Mouse (Mus musculus): ENCODE data around the gene Mettl27. TPM values are rescaled to one million over a fixed set of nuclear protein-coding genes. Genes with fewer than 3 reads are reported as not detected.

The Mettl27 gene
- polyA plus RNA-seq, 1 experiment, result 6.9 TPM

DNA sequence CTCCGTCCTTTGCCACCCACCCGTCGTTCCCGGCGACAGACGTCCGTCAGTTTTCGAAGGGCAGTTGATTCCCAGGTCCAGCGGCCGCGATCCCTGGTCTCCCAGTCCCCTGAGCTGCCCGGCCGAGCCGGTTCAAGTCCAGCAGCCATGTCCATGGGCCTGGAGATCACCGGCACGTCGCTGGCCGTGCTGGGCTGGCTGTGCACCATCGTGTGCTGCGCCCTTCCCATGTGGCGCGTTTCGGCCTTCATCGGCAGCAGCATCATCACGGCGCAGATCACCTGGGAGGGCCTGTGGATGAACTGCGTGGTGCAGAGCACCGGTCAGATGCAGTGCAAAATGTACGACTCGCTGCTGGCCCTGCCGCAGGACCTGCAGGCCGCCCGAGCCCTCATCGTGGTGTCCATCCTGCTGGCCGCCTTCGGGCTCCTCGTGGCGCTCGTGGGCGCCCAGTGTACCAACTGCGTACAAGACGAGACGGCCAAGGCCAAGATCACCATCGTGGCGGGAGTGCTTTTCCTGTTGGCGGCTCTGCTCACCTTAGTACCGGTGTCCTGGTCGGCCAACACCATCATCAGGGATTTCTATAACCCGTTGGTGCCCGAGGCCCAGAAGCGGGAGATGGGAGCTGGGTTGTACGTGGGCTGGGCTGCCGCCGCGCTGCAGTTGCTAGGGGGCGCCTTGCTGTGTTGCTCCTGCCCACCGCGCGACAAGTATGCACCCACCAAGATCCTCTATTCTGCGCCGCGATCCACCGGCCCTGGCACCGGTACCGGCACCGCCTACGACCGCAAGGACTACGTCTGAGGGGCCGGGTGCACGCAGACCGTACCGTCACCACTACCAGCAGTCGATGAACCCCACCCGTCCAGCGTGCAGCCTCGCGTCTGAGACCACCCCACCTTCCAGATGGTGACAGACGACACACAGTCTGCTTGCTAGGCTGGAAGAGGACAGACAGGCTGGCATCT, 54.4 kb downstream of the Mettl27 start:
- TF ChIP-seq POLR2A (IDR thresholded peaks at IDR 0.05; ENCODE audit: control insufficient read depth, low read depth, low read length), result no peak
- TF ChIP-seq CTCF (IDR thresholded peaks at IDR 0.05; ENCODE audit: control insufficient read depth, insufficient read depth, insufficient replicate concordance, low read depth, low read length), result no peak
- H3K27me3 ChIP-seq (ENCODE audit: control insufficient read depth, insufficient read depth, low read length), result peaks cover 3% of the 10 kb centered on the region; the same call in 1 of the 2 replicates
- H3K4me1 ChIP-seq (ENCODE audit: control insufficient read depth, insufficient read depth, low read length), result peaks cover 17% of the 10 kb centered on the region
- H3K4me3 ChIP-seq (ENCODE audit: control insufficient read depth, low read depth, low read length), result peak overlapping the region; percentile 50
- no peak overlapping the region for H3K27ac ChIP-seq (ENCODE audit: control insufficient read depth, insufficient read depth, low read depth, low read length)
- no peaks in the 10 kb centered on the region for H3K36me3 ChIP-seq (ENCODE audit: control insufficient read depth, insufficient read depth, low read length)

DNA sequence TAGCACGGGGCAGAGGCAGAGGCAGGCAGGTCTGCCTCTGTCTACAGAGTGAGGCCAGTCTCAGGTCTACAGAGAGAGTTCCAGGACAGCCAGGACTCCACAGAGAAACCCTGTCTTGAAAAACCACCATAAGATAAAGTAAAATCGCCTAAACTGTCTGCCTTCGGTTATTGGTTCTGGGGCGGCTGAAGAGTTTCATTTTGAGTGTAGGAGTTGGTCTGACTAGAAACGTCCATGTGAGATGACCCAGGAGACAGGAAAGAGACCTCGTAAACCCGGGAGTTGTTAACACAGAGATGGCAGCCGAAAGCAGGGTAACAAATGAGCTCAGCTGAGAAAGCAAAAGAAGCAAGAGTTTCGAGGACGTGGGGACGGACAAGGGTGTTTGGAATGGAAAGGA, 57.0 kb downstream of the Mettl27 start:
- H3K4me3 ChIP-seq (ENCODE audit: control insufficient read depth, low read depth, low read length), result no peak overlapping the region
- peaks cover 17% of the 10 kb centered on the region for H3K4me1 ChIP-seq (ENCODE audit: control insufficient read depth, insufficient read depth, low read length)
- no peaks in the 10 kb centered on the region for H3K36me3 ChIP-seq (ENCODE audit: control insufficient read depth, insufficient read depth, low read length)
- H3K27ac ChIP-seq (ENCODE audit: control insufficient read depth, insufficient read depth, low read depth, low read length), result no peak overlapping the region
- H3K27me3 ChIP-seq (ENCODE audit: control insufficient read depth, insufficient read depth, low read length), result peaks cover 3% of the 10 kb centered on the region; the same call in 1 of the 2 replicates
- TF ChIP-seq POLR2A (IDR thresholded peaks at IDR 0.05; ENCODE audit: control insufficient read depth, low read depth, low read length) (no peak), CTCF (IDR thresholded peaks at IDR 0.05; ENCODE audit: control insufficient read depth, insufficient read depth, insufficient replicate concordance, low read depth, low read length) (no peak)

DNA sequence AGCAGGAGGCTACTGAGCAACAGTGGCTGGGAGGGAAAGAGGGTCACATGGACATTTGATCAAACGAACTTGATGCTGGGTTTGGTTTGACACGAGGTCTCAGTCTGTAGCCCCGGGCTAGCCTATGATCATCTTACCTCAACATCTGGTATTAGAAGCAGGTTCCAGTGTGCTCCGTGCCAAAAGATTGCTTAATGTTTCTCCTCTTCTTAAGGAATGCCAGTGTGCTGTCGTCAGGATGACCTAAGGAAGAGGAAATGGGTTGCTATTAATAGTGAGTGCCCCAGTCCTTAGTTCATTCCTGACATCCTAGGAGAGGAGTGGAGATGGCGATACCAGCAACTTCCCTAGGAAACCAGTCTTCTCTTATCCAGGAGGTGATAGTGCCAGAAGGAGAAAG, 57.6 kb downstream of the Mettl27 start:
- TF ChIP-seq POLR2A (IDR thresholded peaks at IDR 0.05; ENCODE audit: control insufficient read depth, low read depth, low read length) (no peak), CTCF (IDR thresholded peaks at IDR 0.05; ENCODE audit: control insufficient read depth, insufficient read depth, insufficient replicate concordance, low read depth, low read length) (no peak)
- peaks cover 3% of the 10 kb centered on the region; the same call in 1 of the 2 replicates for H3K27me3 ChIP-seq (ENCODE audit: control insufficient read depth, insufficient read depth, low read length)
- H3K4me3 ChIP-seq (ENCODE audit: control insufficient read depth, low read depth, low read length), result no peak overlapping the region
- H3K36me3 ChIP-seq (ENCODE audit: control insufficient read depth, insufficient read depth, low read length), result no peaks in the 10 kb centered on the region
- H3K4me1 ChIP-seq (ENCODE audit: control insufficient read depth, insufficient read depth, low read length), result peaks cover 14% of the 10 kb centered on the region
- H3K27ac ChIP-seq (ENCODE audit: control insufficient read depth, insufficient read depth, low read depth, low read length), result no peak overlapping the region

Other genes with a start within 250 kb of the Mettl27 start
- 16.3 and 19.5 TPM in 2 replicates for gene Limk1, start 243.8 kb upstream of the Mettl27 start, polyA plus RNA-seq (2012; rRNA removed)
- 12.8 and 13.8 TPM in 2 replicates for gene Eln, start 185.0 kb upstream of the Mettl27 start, polyA plus RNA-seq (2012; rRNA removed)
- 293 and 298 TPM in 2 replicates for gene Tmem270, start 25.6 kb upstream of the Mettl27 start, polyA plus RNA-seq (2012; rRNA removed)
- 11.2 and 12.2 TPM in 2 replicates for gene Cldn13, start 16.8 kb upstream of the Mettl27 start, polyA plus RNA-seq (2012; rRNA removed)
- gene Cldn4, start 14.6 kb downstream of the Mettl27 start, polyA plus RNA-seq (2012; rRNA removed), result 0.21 and 4.0 TPM in 2 replicates
- gene Cldn3, start 53.8 kb downstream of the Mettl27 start, polyA plus RNA-seq (2012; rRNA removed), result 8.7 and 19.7 TPM in 2 replicates
- gene Abhd11, start 76.8 kb downstream of the Mettl27 start, polyA plus RNA-seq (2012; rRNA removed), result 102 and 108 TPM in 2 replicates
- 6.8 and 7.6 TPM in 2 replicates for gene Stx1a, start 91.1 kb downstream of the Mettl27 start, polyA plus RNA-seq (2012; rRNA removed)
- 23.4 TPM in 2 replicates for gene Dnajc30, start 131.8 kb downstream of the Mettl27 start, polyA plus RNA-seq (2012; rRNA removed)
- 42.9 and 43.5 TPM in 2 replicates for gene Bud23, start 132.6 kb downstream of the Mettl27 start, polyA plus RNA-seq (2012; rRNA removed)
- gene Vps37d, start 145.9 kb downstream of the Mettl27 start, polyA plus RNA-seq (2012; rRNA removed), result 0.33 and 0.71 TPM in 2 replicates
- gene Mlxipl, start 157.5 kb downstream of the Mettl27 start, polyA plus RNA-seq (2012; rRNA removed), result 16.7 and 19.6 TPM in 2 replicates
- 63.4 and 65.5 TPM in 2 replicates for gene Tbl2, start 217.3 kb downstream of the Mettl27 start, polyA plus RNA-seq (2012; rRNA removed)
- gene Bcl7b, start 235.9 kb downstream of the Mettl27 start, polyA plus RNA-seq (2012; rRNA removed), result 33.8 and 36.7 TPM in 2 replicates